Mouse (Mus musculus) liver (tissue): ENCODE data around the gene Acot4.
A peak's percentile ranks its signal among the peaks of the same experiment; 100 is the strongest.
"Not testable (repeated sequence)": the region's sequence is repeated elsewhere in the genome, so short reads cannot be mapped to it uniquely, and the experiment has no call there.

Experiments used
- DNase-seq: peaks from one replicate; pipeline ENCODE4 v3.0.0-alpha.2; 2020; ENCODE audit warnings: mixed read lengths

Acot4 gene

DNA sequence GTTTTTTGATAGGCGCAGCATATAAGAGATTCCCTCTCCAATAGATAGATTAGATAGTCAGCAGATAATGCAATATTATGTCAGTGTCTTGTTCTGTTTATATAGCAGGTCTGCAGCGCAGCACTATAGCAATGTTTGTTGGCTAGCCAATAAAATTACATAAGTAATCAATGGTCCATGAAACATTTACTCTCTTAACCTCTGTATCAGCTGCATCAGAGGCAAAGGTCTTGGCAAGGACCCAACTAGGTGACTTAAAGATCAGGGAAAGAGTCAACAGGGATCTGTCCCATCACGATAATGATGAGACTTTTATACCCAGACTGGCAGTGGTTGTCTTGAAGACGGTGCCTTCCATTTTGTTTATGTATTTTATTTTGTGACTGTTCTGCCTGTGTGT is 5.3 kb upstream of the Acot4 start:
- DNase-seq: no peak

DNA sequence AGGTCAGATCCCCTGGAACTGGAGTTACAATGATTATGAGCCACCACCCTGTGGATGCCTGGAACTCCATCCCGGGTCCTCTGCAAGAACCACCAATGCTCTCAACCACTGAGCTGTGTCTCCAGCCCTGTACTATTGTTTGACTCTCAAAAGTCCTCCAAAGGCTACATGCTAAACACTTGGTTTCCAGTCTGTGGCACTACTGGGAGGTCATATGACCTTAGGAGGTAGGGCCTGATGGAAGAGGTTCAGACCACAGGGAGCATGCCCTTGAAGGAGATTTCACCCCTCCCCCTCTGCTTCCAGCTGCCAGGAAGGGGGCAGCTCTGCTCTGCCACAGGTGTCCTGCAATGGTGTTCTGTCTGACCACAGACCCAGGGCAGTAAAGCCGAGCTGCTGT is 4.9 kb upstream of the Acot4 start:
- DNase-seq: not testable (repeated sequence)

DNA sequence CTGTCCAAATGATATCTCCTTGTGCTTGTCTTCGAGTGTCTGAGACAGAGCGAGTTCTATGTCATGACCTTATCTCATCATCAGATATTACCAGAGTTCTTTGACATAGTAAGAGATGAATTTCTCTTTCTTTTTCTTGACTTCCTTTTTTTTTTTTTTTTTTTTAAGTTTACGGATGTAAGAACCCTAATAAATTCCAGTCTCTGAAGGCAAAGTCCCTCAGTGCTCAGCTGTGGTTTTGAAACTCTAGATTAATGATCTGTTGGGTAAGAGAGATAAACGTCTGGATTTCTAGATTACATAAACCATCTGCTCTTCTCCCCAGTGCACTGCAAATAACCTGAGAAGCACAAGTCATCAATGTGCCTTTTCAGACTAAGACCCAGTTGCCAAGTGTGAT is 4.1 kb upstream of the Acot4 start:
- DNase-seq: no peak

DNA sequence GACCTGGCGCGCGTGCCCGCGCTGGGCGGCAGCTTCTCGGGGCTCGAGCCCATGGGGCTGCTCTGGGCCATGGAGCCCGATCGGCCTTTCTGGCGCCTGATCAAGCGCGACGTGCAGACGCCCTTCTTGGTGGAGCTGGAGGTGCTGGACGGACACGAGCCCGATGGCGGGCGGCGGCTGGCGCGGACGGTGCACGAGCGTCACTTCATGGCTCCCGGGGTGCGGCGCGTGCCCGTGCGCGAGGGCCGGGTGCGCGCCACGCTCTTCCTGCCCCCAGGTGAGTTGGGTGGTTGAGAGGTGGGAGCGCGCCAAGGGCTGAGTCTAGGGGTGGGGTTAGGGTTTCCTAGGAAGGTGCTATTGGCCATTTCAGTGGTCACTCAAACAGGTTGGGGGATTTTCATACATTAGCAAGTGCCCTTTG is 522 bp downstream of the Acot4 start, which contains the start of gene Gm49366:
TSS of gene Gm49366 (plus strand) at position 245 of the 421 bp plus-strand sequence.
- DNase-seq: peak; percentile 39

DNA sequence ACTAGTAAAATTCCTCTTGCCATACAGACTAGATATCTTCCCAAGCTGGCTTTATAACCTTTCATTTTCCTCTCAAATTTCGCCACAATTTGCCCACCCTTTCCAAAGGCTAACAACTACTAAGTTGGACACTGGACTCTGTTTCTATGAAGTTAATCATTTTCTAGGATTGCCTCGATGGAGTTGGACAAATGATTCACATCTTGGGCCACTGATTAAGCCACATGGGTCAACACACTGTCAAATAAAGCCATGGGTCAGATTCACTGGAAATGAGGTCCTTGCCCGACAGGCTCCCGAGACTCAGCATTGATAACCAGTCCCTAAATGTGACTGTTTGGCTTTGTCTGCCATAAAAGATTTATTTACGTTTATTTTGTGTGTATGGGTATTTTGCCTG is 4.1 kb downstream of the Acot4 start:
- no peak for DNase-seq

- no peak for DNase-seq
These were observed 5.9 kb downstream of the Acot4 start for GRCm38 (mm10) chr12:84044045-84044444.

DNA sequence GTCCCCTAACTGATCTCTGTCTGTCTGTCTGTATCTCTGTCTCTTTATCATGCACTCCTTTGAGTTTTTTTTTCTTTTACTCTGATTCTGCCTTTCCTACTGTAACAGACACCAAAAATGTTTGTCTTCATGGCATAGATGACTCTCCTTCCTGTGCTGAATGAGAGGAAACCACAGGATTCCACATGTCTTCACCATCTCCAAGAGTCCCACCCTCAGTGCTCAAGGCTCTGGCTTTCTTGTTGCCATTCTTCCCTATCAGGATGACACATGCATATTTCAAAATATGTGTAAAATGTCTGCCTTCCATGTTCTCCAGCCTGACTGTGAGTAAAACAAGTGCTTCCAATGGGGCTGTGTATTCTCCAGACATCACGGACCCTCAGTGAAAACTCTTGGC is 8.7 kb downstream of the Acot4 start:
- no peak for DNase-seq

DNA sequence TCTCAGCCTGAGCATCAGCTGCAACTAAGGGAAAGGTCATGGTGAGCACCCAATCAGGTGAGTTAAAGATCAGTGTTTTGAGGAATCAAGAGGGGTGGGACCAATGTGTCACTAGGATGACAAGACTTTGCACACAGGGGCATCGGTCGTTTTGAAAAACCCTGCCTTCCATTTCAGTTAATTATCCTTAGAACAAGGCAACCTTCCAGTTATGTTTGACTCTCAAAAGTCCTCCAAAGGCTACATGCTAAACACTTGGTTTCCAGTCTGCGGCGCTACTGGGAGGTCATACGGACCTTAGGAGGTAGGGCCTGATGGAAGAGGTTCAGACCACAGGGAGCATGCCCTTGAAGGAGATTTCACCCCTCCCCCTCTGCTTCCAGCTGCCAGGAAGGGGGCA is 12.6 kb downstream of the Acot4 start:
- not testable (repeated sequence) for DNase-seq

DNA sequence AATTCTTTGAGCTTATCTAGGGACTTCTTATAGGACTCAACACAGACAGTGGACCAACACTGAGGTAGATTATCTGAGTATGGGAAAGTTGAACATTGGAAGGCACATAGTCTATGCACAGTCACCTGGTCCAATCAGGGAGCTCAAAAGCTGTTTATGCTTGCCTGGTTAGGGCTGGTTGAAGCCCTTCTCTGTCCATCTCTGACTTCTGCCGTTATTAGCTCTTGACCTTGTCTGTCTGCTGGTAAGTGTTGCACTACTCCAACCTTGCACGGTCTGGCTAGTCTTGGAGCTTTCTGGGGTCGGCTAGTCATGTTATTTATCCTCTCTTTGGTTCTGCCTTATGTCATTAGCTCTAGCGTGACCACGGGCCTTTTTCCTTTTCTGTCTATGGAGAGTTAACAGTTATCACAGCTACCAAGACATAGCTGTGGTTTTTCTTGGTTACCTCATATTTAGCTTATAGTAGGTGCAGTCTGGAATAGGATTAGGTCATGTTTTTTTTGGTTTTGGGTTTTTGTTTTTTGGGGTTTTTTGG is 13.8 kb downstream of the Acot4 start, which contains the start of gene Acot3:
TSS of gene Acot3 (plus strand) at position 208 of the 538 bp plus-strand sequence.
- no peak for DNase-seq

DNA sequence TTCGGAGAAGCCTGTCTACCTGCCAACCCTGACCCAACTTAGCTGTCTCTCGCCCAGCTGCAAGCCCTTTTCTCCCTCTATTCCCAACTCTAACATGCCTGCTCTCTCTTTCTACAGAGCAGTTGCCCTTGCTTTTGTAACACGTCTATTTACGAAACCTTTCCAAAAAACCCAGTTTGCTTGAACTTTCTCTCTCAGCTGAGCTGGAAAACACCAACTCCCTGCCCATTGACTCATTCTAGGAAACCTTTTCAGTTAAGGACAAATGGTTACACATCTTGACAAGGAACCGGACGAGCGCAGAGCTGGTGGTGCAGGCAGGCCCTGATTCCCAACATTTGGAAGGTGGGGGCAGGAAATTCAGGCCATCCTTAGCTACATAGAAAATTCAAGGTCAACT is 14.4 kb downstream of the Acot4 start:
- no peak for DNase-seq

DNA sequence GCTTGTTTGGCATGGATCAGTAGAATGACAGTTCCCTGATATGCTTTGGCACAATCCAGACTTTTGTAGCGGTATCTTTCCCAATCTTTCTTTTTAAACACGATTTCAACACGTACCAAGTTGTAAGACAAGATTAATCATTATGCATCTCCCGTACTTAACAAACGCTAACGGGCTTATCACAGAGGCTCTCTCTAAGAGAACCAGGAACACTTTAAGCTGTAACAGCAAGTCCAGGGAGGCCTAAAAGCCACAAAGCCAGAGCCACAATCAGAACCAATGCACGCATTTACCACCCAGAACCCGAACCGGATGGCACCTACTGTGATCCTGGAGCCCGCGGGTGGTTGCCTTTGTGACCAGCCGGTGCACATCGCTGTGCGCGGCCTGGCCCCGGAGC is 15.0 kb downstream of the Acot4 start:
- no peak for DNase-seq

- DNase-seq: peak; percentile 33
These were observed 15.7 kb downstream of the Acot4 start for GRCm38 (mm10) chr12:84053679-84054391.

DNA sequence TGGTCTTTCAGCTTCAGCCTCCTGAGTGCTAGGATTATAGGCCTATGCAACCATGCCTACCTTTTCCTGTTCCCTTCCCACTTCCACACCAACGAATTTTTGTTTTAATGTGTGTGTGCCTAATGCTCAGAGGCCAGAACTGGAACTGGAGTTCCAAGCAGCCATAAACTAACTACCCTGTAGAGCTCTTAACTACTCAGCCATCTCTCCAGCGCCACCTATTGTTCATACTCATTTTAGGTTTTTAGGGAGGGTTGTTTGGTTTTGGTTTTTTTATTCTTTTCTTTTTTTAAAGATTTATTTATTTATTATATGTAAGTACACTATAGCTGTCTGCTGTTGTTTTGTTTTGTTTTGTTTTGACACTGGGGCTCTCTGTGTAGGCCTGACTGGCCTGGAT is 22.8 kb downstream of the Acot4 start:
- DNase-seq: no peak

DNA sequence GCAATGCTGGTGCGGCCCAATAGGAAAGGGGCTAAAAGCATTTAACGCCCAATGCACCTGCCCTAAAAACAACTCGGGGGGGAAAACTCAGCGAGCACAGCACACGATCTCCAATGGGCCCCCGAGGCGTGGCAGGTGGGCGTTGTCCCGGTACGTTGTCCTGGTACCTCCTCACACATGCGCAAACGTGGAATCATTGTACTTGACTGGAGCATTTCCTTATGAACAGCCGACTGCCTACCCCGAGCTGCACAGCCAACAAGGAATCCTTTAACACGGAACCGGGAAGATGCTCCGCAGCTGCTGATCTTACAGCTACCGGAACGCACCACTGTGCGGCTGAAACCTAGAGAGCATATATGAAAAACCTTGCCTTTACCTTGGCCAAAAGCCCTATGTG is 24.2 kb downstream of the Acot4 start:
- DNase-seq: no peak

DNA sequence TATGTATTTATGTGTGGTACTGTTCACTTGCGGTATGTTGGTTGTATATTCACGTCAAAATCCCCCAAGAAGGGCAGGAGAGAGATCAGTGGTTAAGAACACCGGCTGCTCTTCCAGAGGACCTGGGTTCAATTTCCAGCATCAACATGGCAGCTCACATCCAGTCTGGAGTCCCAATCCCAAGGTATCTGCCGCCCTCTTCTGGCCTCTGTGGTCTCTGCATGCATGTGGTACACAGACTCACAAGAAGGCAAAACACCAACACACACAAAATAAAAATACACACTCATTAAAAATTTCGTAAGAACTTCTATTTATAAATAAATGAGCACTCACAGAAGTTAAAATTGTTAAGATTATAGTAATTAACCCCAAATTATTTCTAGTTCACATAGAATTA is 25.0 kb downstream of the Acot4 start:
- peak; percentile 32 for DNase-seq

- DNase-seq: no peak
These were observed 25.7 kb downstream of the Acot4 start for GRCm38 (mm10) chr12:84063833-84064232.

GRCm38 (mm10) chr12:84064621-84065020 is 26.4 kb downstream of the Acot4 start:
- no peak for DNase-seq

DNA sequence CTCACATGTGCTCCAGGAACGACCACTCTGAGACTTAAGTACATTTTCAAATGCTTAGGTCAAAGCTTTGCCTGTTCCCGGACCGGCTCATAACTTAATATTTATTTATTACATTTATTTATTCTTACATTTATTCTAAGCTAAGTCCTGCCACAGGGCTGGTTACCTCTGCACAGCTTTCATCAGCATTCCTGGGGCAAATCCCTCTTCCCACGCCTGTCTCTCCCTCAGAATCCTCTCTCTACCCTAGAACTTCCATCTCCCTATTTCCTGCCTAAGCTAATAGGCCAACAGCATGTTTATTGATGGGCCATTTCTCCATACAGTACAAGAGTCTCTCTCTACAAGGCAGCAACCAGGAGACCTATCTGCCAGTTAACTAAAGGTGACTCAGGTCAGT is 29.6 kb downstream of the Acot4 start:
- no peak for DNase-seq

- no peak for DNase-seq
These were observed 30.1 kb downstream of the Acot4 start for GRCm38 (mm10) chr12:84068296-84068695.

GRCm38 (mm10) chr12:84068986-84069385 is 30.8 kb downstream of the Acot4 start, which contains the start of gene Acot5:
Gene Acot5 (plus strand): TSS chr12:84069325.
- no peak for DNase-seq

GRCm38 (mm10) chr12:84069582-84069981 is 31.4 kb downstream of the Acot4 start:
- DNase-seq: not testable (repeated sequence)

- no peak for DNase-seq
These were observed 33.5 kb downstream of the Acot4 start for GRCm38 (mm10) chr12:84071696-84072095.

DNA sequence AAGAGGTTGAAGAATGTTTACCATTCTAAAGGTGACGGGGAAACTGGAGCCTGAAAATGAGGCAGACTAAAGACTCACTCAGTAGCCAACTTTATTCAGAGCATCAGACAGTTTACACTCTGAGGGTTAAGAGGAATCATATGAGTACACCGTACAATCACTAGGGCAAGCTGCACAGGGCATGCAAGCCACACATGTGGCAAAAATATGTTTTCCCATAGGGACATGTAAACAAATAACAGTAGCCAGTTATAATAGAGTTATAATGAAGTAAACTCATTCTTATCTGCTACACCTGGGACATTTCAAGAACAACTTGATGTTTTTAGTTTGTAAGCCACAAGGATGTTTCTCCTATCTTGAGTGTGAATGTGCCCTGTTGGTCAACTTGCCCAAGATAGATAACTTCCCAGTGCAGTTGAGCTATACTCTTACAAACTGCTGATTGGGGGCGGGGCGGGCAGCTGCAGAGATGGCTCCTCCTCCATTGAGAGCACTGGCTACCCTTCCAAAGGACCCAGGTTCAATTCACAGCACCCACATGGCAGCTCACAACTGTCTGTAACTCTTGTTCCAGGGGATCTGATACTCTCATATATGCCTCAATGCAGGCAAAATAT is 39.3 kb downstream of the Acot4 start:
- peak; percentile 26 for DNase-seq

GRCm38 (mm10) chr12:84083842-84084241 is 45.7 kb downstream of the Acot4 start:
- DNase-seq: no peak
